Mouse (Mus musculus): ENCODE measurements around the gene Zfp91. TPM values are rescaled to one million over a fixed set of nuclear protein-coding genes. Genes with fewer than 3 reads are reported as not detected.

Gene Zfp91
- polyA plus RNA-seq, 1 experiment from 2014 or later: 9.9 TPM

- ATAC-seq (replicated peaks; ENCODE audit: extremely low read depth, insufficient read depth, low FRiP score): no peak
- no peaks in the 10 kb centered on the region for H3K27me3 ChIP-seq (ENCODE audit: control insufficient read depth, insufficient read depth, low read length)
- peak overlapping the region; percentile 98 for H3K4me3 ChIP-seq (ENCODE audit: low read length)
- peak overlapping the region; percentile 94 for H3K4me2 ChIP-seq (ENCODE audit: low read depth, low read length)
- no peaks in the 10 kb centered on the region for H3K9me3 ChIP-seq (replicated peaks; ENCODE audit: control insufficient read depth, low read length)
- 2% methylated on average over 7 of the region's 7 CpGs for WGBS
- H3K4me1 ChIP-seq (ENCODE audit: control insufficient read depth, insufficient read depth, low read length): peaks cover 5% of the 10 kb centered on the region
- H3K27ac ChIP-seq (ENCODE audit: low read length): peak overlapping the region; percentile 100
- peak overlapping the region; percentile 87 for H3K9ac ChIP-seq (ENCODE audit: low read length)
- no peaks in the 10 kb centered on the region for H3K36me3 ChIP-seq (ENCODE audit: control insufficient read depth, insufficient read depth)
Measured at GRCm38 (mm10) chr19:12797071-12797470, 1.1 kb upstream of the Zfp91 start.

GRCm38 (mm10) chr19:12796328-12796931 is 504 bp upstream of the Zfp91 start:
- Histone ChIP-seq H3K4me1 (ENCODE audit: control insufficient read depth, insufficient read depth, low read length) (peaks cover 7% of the 10 kb centered on the region), H3K4me2 (ENCODE audit: low read depth, low read length) (peak overlapping the region; percentile 94), H3K36me3 (ENCODE audit: control insufficient read depth, insufficient read depth) (no peaks in the 10 kb centered on the region), H3K4me3 (ENCODE audit: low read length) (peak overlapping the region; percentile 98), H3K9ac (ENCODE audit: low read length) (peak overlapping the region; percentile 87), H3K27ac (ENCODE audit: low read length) (peak overlapping the region; percentile 100), H3K27me3 (ENCODE audit: control insufficient read depth, insufficient read depth, low read length) (no peaks in the 10 kb centered on the region), H3K9me3 (replicated peaks; ENCODE audit: control insufficient read depth, low read length) (no peaks in the 10 kb centered on the region)
- under 1% methylated on average over 29 of the region's 29 CpGs for WGBS
- ATAC-seq (replicated peaks; ENCODE audit: extremely low read depth, insufficient read depth, low FRiP score): no peak

GRCm38 (mm10) chr19:12795110-12795509 is 816 bp downstream of the Zfp91 start:
- Histone ChIP-seq H3K27me3 (ENCODE audit: control insufficient read depth, insufficient read depth, low read length) (no peaks in the 10 kb centered on the region), H3K9me3 (replicated peaks; ENCODE audit: control insufficient read depth, low read length) (no peaks in the 10 kb centered on the region), H3K4me3 (ENCODE audit: low read length) (peak overlapping the region; percentile 98), H3K27ac (ENCODE audit: low read length) (peak overlapping the region; percentile 100), H3K4me2 (ENCODE audit: low read depth, low read length) (peak overlapping the region; percentile 61), H3K36me3 (ENCODE audit: control insufficient read depth, insufficient read depth) (no peaks in the 10 kb centered on the region), H3K4me1 (ENCODE audit: control insufficient read depth, insufficient read depth, low read length) (peaks cover 11% of the 10 kb centered on the region), H3K9ac (ENCODE audit: low read length) (peak overlapping the region; percentile 99)
- ATAC-seq (replicated peaks; ENCODE audit: extremely low read depth, insufficient read depth, low FRiP score): no peak
- WGBS: under 1% methylated on average over 40 of the region's 63 CpGs

GRCm38 (mm10) chr19:12794056-12795044 is 1.6 kb downstream of the Zfp91 start:
- Histone ChIP-seq H3K27me3 (ENCODE audit: control insufficient read depth, insufficient read depth, low read length) (no peaks in the 10 kb centered on the region), H3K27ac (ENCODE audit: low read length) (peak overlapping the region; percentile 100), H3K4me3 (ENCODE audit: low read length) (peak overlapping the region; percentile 98), H3K36me3 (ENCODE audit: control insufficient read depth, insufficient read depth) (no peaks in the 10 kb centered on the region), H3K9me3 (replicated peaks; ENCODE audit: control insufficient read depth, low read length) (no peaks in the 10 kb centered on the region), H3K9ac (ENCODE audit: low read length) (peak overlapping the region; percentile 99), H3K4me2 (ENCODE audit: low read depth, low read length) (peak overlapping the region; percentile 67), H3K4me1 (ENCODE audit: control insufficient read depth, insufficient read depth, low read length) (peaks cover 11% of the 10 kb centered on the region)
- ATAC-seq (replicated peaks; ENCODE audit: extremely low read depth, insufficient read depth, low FRiP score): peak; percentile 59
- WGBS: 2% methylated on average over 31 of the region's 39 CpGs

- Histone ChIP-seq H3K4me2 (ENCODE audit: low read depth, low read length) (no peak overlapping the region), H3K9ac (ENCODE audit: low read length) (no peak overlapping the region), H3K27ac (ENCODE audit: low read length) (no peak overlapping the region), H3K4me1 (ENCODE audit: control insufficient read depth, insufficient read depth, low read length) (peaks cover 13% of the 10 kb centered on the region), H3K9me3 (replicated peaks; ENCODE audit: control insufficient read depth, low read length) (no peaks in the 10 kb centered on the region), H3K27me3 (ENCODE audit: control insufficient read depth, insufficient read depth, low read length) (no peaks in the 10 kb centered on the region), H3K4me3 (ENCODE audit: low read length) (no peak overlapping the region), H3K36me3 (ENCODE audit: control insufficient read depth, insufficient read depth) (no peaks in the 10 kb centered on the region)
- no peak for ATAC-seq (replicated peaks; ENCODE audit: extremely low read depth, insufficient read depth, low FRiP score)
Measured at GRCm38 (mm10) chr19:12792374-12792773, 3.6 kb downstream of the Zfp91 start.

GRCm38 (mm10) chr19:12787721-12788120 is 8.2 kb downstream of the Zfp91 start:
- ATAC-seq (replicated peaks; ENCODE audit: extremely low read depth, insufficient read depth, low FRiP score): no peak
- 75% methylated on average over 4 of the region's 4 CpGs for WGBS
- H3K27ac ChIP-seq (ENCODE audit: low read length): no peak overlapping the region

GRCm38 (mm10) chr19:12786803-12787395 is 9.0 kb downstream of the Zfp91 start:
- Histone ChIP-seq H3K27ac (ENCODE audit: low read length) (no peak overlapping the region), H3K9ac (ENCODE audit: low read length) (no peak overlapping the region), H3K9me3 (replicated peaks; ENCODE audit: control insufficient read depth, low read length) (no peaks in the 10 kb centered on the region), H3K27me3 (ENCODE audit: control insufficient read depth, insufficient read depth, low read length) (no peaks in the 10 kb centered on the region), H3K4me1 (ENCODE audit: control insufficient read depth, insufficient read depth, low read length) (peaks cover 9% of the 10 kb centered on the region), H3K4me2 (ENCODE audit: low read depth, low read length) (no peak overlapping the region), H3K36me3 (ENCODE audit: control insufficient read depth, insufficient read depth) (no peaks in the 10 kb centered on the region), H3K4me3 (ENCODE audit: low read length) (no peak overlapping the region)
- WGBS: 91% methylated on average over 2 of the region's 2 CpGs
- no peak for ATAC-seq (replicated peaks; ENCODE audit: extremely low read depth, insufficient read depth, low FRiP score)

More at GRCm38 (mm10) chr19:12787721-12788120, 8.2 kb downstream of the Zfp91 start:
- no peaks in the 10 kb centered on the region for H3K27me3 ChIP-seq (ENCODE audit: control insufficient read depth, insufficient read depth, low read length)
- no peak overlapping the region for H3K4me3 ChIP-seq (ENCODE audit: low read length)
- peaks cover 11% of the 10 kb centered on the region for H3K4me1 ChIP-seq (ENCODE audit: control insufficient read depth, insufficient read depth, low read length)
- H3K4me2 ChIP-seq (ENCODE audit: low read depth, low read length): no peak overlapping the region
- H3K9ac ChIP-seq (ENCODE audit: low read length): no peak overlapping the region
- H3K9me3 ChIP-seq (replicated peaks; ENCODE audit: control insufficient read depth, low read length): no peaks in the 10 kb centered on the region
- H3K36me3 ChIP-seq (ENCODE audit: control insufficient read depth, insufficient read depth): no peaks in the 10 kb centered on the region

GRCm38 (mm10) chr19:12780437-12780836 is 15.5 kb downstream of the Zfp91 start:
- no peak overlapping the region for H3K9ac ChIP-seq (ENCODE audit: low read length)
- no peak overlapping the region for H3K4me3 ChIP-seq (ENCODE audit: low read length)
- no peaks in the 10 kb centered on the region for H3K27me3 ChIP-seq (ENCODE audit: control insufficient read depth, insufficient read depth, low read length)
- H3K4me1 ChIP-seq (ENCODE audit: control insufficient read depth, insufficient read depth, low read length): no peaks in the 10 kb centered on the region
- H3K4me2 ChIP-seq (ENCODE audit: low read depth, low read length): no peak overlapping the region
- peaks cover 14% of the 10 kb centered on the region for H3K36me3 ChIP-seq (ENCODE audit: control insufficient read depth, insufficient read depth)
- no peaks in the 10 kb centered on the region for H3K9me3 ChIP-seq (replicated peaks; ENCODE audit: control insufficient read depth, low read length)
- H3K27ac ChIP-seq (ENCODE audit: low read length): no peak overlapping the region
- ATAC-seq (replicated peaks; ENCODE audit: extremely low read depth, insufficient read depth, low FRiP score): no peak

GRCm38 (mm10) chr19:12770888-12771287 is 25.0 kb downstream of the Zfp91 start:
- Histone ChIP-seq H3K4me1 (ENCODE audit: control insufficient read depth, insufficient read depth, low read length) (no peaks in the 10 kb centered on the region), H3K4me2 (ENCODE audit: low read depth, low read length) (no peak overlapping the region), H3K36me3 (ENCODE audit: control insufficient read depth, insufficient read depth) (peaks cover 33% of the 10 kb centered on the region), H3K27ac (ENCODE audit: low read length) (no peak overlapping the region), H3K9me3 (replicated peaks; ENCODE audit: control insufficient read depth, low read length) (no peaks in the 10 kb centered on the region), H3K9ac (ENCODE audit: low read length) (no peak overlapping the region), H3K27me3 (ENCODE audit: control insufficient read depth, insufficient read depth, low read length) (no peaks in the 10 kb centered on the region), H3K4me3 (ENCODE audit: low read length) (no peak overlapping the region)
- no peak for ATAC-seq (replicated peaks; ENCODE audit: extremely low read depth, insufficient read depth, low FRiP score)
- 80% methylated on average over 5 of the region's 5 CpGs for WGBS

All from heart, embryonic 16.5 days (tissue).